Mouse (Mus musculus) WW6 (cell line): ENCODE results near the gene S1pr3.

Source experiments
- DNase-seq: peaks from one replicate; pipeline ENCODE4 v3.0.0-alpha.2; 2013; ENCODE audit warnings: low read depth, low spot score

S1pr3 gene

GRCm38 (mm10) chr13:51446550-51446949 is 38.1 kb downstream of the S1pr3 start:
- no peak for DNase-seq

- no peak for DNase-seq
Observed at GRCm38 (mm10) chr13:51456190-51456878, 47.9 kb downstream of the S1pr3 start.

- no peak for DNase-seq
Observed at GRCm38 (mm10) chr13:51464294-51464693, 55.9 kb downstream of the S1pr3 start.

- no peak for DNase-seq
Observed at GRCm38 (mm10) chr13:51466117-51466841, 57.8 kb downstream of the S1pr3 start.

- no peak for DNase-seq
Observed at GRCm38 (mm10) chr13:51468697-51469250, 60.3 kb downstream of the S1pr3 start.
